Mouse (Mus musculus): ENCODE measurements around the gene Foxp2. TPM values are rescaled to one million over a fixed set of nuclear protein-coding genes. Genes with fewer than 3 reads are reported as not detected.

Gene Foxp2
- total RNA-seq, 1 experiment from 2014 or later: 6.5 TPM

DNA sequence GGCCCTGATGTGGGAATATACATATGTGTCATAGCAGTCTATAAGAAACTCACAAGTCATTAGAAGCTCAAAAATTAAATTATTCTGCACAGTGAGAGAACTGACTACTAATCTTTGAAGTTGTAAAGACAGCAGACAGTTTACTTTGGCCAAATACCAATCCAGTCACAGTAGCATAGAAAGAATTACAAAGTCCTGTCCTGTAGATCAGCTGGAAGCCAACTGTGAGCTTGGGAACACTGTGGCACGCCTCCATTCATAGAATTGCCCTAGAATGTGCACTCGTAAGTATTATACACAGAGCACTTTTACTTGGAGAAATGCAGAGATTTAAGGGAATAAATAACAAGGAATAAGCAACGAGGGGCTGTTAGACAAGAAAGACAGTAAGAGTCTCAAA, 472.5 kb downstream of the Foxp2 start:
- no peak for DNase-seq

GRCm38 (mm10) chr6:15378261-15378660, 477.1 kb downstream of the Foxp2 start:
- no peak for DNase-seq

DNA sequence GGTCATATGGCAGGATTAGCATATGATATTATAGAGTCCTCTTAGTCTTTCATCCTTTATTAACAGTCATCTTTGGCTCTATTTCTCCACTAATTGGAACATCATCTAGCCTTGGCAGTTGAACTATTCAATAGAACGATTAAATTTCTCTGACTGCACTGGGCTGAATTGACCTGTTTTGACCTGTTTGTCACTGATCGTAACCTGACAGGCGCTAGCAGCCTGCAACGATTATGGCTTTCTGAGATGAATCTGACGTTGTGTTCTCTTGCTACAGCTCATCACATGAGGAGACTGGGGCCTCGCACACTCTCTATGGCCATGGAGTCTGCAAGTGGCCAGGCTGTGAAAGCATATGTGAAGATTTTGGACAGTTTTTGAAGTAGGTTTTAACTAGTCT, 495.3 kb downstream of the Foxp2 start:
- no peak for DNase-seq

DNA sequence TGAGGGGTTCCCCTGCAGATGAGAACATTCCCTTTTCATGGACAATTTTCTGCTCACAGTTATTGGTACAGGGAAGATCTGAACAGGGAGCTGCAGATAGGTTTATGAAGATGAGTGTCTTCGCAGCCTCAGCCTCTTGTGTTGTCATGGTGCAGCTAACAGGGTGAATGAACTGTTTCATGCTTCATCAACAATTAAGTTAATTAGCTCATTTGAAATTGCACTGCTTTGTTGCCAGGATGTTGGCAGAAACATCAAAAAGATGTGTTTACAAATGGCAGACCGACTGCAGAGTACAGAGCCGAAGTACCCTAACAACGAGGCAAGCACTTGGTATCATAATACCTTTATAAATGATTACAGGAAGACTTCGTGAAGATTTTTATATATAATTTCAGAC, 496.3 kb downstream of the Foxp2 start:
- DNase-seq: no peak

GRCm38 (mm10) chr6:15401138-15401537, 500.0 kb downstream of the Foxp2 start:
- no peak for DNase-seq

GRCm38 (mm10) chr6:15402026-15402425, 500.9 kb downstream of the Foxp2 start:
- no peak for DNase-seq

GRCm38 (mm10) chr6:15415099-15415498, 514.0 kb downstream of the Foxp2 start:
- DNase-seq: no peak

- no peak for DNase-seq
These were observed 558.6 kb downstream of the Foxp2 start for GRCm38 (mm10) chr6:15459701-15460100.

DNA sequence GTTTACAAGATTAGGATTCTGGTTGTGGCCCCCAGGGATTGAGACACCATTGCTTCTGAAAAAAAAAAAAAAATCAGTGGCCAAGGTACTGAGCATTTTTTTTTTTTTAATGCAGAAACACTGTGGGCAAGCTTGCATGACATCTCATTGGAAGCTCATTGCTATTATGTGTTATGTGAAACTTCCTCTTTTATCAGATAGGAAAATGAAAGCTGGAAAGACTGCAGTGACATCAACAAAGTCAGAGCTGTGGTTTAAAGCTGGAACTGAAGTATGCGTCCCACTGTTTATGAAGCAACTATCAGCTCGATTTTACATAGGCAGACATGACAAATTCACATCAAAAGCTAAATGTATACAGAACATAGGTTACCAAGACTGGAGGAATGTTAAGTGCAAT, 562.2 kb downstream of the Foxp2 start:
- no peak for DNase-seq

GRCm38 (mm10) chr6:15465471-15465870, 564.3 kb downstream of the Foxp2 start:
- DNase-seq: no peak

DNA sequence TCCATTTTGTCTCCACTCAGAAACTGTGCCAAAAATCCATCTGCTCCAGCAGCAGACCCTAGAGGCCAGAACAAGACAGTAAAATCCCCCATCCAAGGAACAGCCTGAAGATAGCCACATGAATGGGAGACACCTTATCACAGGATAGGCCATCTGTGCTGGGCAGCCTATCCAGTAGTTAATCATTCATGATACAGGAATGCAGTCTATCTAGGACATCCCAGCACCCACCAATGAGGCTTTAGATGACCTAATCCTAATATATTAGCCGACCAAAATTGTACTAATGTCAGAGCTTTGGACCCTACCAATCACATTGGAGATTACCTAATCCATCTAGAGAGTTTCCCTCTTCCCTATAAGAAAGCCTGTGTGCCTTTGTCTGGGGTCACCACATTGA, 565.5 kb downstream of the Foxp2 start:
- no peak for DNase-seq

DNA sequence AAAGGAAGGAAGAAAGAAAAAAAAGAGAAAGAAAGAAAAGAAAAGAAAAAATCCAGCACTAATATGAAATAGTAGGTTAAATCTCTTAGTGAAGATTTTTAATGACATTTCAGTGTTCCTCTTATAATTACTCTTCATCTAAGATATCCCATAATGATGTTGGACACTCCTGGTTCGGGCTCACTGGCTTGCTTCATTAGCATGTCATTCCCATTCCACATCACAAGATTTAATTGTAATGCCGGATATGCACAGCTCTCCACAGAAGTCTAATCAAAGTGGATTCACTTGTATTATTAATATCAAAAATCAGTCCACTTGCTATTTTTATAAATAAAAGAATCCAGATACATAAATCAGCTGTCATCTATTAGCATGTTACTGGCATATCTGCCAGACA, 585.8 kb downstream of the Foxp2 start:
- no peak for DNase-seq

Small RNA genes lying within 50 kb of the gene (microRNA-seq; reads per million reads assigned to microRNA genes)
- gene Gm25470: 0 reads per million in 2 experiments

Other genes starting within 250 kb of the Foxp2 start
- gene Ppp1r3a, start 146.1 kb upstream of the Foxp2 start, total RNA-seq (2021): not detected in 2 replicates